Mouse (Mus musculus): ENCODE data around the gene Tmem131l. TPM values are rescaled to one million over a fixed set of nuclear protein-coding genes. Genes with fewer than 3 reads are reported as not detected.

The Tmem131l gene
- polyA plus RNA-seq, 1 experiment, result 16.3 TPM

DNA sequence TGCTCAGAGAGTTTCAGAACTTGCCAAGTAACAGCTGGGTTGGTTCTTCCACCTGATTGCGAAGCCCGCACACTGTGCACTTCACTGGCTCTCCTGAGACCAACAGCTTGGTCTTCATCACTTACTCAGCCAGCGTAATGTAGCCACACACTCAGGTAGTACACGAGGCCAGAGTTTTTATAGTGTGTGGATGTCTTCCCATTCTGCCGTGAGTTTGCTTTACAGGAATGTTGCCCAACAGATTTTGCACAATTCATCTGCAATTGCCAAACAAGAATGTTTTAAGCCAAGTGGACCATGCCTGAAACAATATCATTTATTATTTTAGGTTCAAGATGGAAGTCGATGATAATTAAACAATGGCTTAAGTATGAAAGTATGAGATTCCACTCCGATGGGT lies 180.4 kb downstream of the Tmem131l start:
- Histone ChIP-seq H3K27ac (ENCODE audit: insufficient read depth, low read length) (no peak overlapping the region), H3K4me1 (ENCODE audit: control insufficient read depth, insufficient read depth, low read length) (no peaks in the 10 kb centered on the region; the same call in 1 of the 2 replicates), H3K4me3 (ENCODE audit: insufficient read depth, low read length) (no peak overlapping the region)
- no peak for TF ChIP-seq CTCF (IDR thresholded peaks at IDR 0.05; ENCODE audit: extremely low read depth, insufficient read depth, low read length)
- no peak for TF ChIP-seq POLR2A (IDR thresholded peaks at IDR 0.05; ENCODE audit: extremely low read depth, insufficient read depth, low read length)

GRCm38 (mm10) chr3:83859071-83859470 lies 180.9 kb downstream of the Tmem131l start:
- no peaks in the 10 kb centered on the region; the same call in 1 of the 2 replicates for H3K4me1 ChIP-seq (ENCODE audit: control insufficient read depth, insufficient read depth, low read length)
- no peak overlapping the region for H3K4me3 ChIP-seq (ENCODE audit: insufficient read depth, low read length)
- H3K27ac ChIP-seq (ENCODE audit: insufficient read depth, low read length), result no peak overlapping the region
- TF ChIP-seq POLR2A (IDR thresholded peaks at IDR 0.05; ENCODE audit: extremely low read depth, insufficient read depth, low read length), result no peak
- TF ChIP-seq CTCF (IDR thresholded peaks at IDR 0.05; ENCODE audit: extremely low read depth, insufficient read depth, low read length), result no peak

DNA sequence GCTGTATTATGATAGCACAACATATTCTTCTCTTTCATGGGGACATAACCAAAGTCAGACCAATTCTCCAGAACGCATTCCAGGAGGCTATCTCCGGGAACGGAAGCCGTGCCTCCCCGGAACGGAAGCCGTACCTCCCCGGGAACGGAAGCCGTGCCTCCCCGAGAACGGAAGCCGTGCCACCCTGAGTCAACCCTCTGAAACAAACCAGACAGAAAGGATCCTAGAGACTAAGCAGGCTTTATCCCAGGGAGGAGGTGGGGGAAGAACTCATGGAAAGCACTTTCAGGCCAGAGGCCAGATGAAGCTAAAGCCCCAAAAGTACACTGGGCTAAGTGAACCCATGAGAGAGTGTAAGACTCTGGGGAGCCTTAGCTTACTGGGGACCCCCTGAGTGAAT lies 182.4 kb downstream of the Tmem131l start:
- Histone ChIP-seq H3K27ac (ENCODE audit: insufficient read depth, low read length) (no peak overlapping the region), H3K4me1 (ENCODE audit: control insufficient read depth, insufficient read depth, low read length) (no peaks in the 10 kb centered on the region), H3K4me3 (ENCODE audit: insufficient read depth, low read length) (no peak overlapping the region)
- no peak for TF ChIP-seq POLR2A (IDR thresholded peaks at IDR 0.05; ENCODE audit: extremely low read depth, insufficient read depth, low read length)
- no peak for TF ChIP-seq CTCF (IDR thresholded peaks at IDR 0.05; ENCODE audit: extremely low read depth, insufficient read depth, low read length)

DNA sequence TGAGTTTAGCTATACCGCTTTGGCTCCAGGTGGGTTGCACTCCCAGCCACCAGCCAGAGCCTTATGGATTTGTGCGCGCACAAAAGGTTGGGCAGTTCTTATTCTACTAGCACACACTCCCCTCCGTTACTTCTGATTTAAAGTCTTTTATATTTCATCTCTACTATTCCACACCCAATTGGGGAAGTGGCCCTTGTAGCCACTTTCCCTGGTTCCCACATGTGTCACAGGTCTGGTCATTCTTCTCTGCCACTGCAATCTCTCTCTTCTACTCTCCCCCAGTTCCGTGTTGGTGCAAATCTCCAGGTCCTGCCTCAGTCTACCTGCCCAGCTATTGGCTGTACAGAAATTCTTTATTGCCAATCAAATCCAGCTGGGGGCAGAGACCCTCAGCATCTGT lies 184.3 kb downstream of the Tmem131l start:
- Histone ChIP-seq H3K27ac (ENCODE audit: insufficient read depth, low read length) (no peak overlapping the region), H3K4me1 (ENCODE audit: control insufficient read depth, insufficient read depth, low read length) (no peaks in the 10 kb centered on the region), H3K4me3 (ENCODE audit: insufficient read depth, low read length) (no peak overlapping the region)
- no peak for TF ChIP-seq CTCF (IDR thresholded peaks at IDR 0.05; ENCODE audit: extremely low read depth, insufficient read depth, low read length)
- TF ChIP-seq POLR2A (IDR thresholded peaks at IDR 0.05; ENCODE audit: extremely low read depth, insufficient read depth, low read length), result no peak

- Histone ChIP-seq H3K4me3 (ENCODE audit: insufficient read depth, low read length) (no peak overlapping the region), H3K4me1 (ENCODE audit: control insufficient read depth, insufficient read depth, low read length) (no peaks in the 10 kb centered on the region), H3K27ac (ENCODE audit: insufficient read depth, low read length) (no peak overlapping the region)
- TF ChIP-seq CTCF (IDR thresholded peaks at IDR 0.05; ENCODE audit: extremely low read depth, insufficient read depth, low read length) (no peak), POLR2A (IDR thresholded peaks at IDR 0.05; ENCODE audit: extremely low read depth, insufficient read depth, low read length) (no peak)
Observed at GRCm38 (mm10) chr3:83849341-83849740, 190.6 kb downstream of the Tmem131l start.

Other genes starting within 250 kb of the Tmem131l start
- 0.66 and 0.73 TPM in 2 replicates for gene Tlr2, start 198.4 kb downstream of the Tmem131l start, polyA plus RNA-seq (2012; rRNA removed)
- gene Mnd1, start 115.6 kb upstream of the Tmem131l start, polyA plus RNA-seq (2012; rRNA removed), result 0.79 and 0.94 TPM in 2 replicates
- not detected in 2 replicates for gene Gm6525, start 133.9 kb upstream of the Tmem131l start, polyA plus RNA-seq (2012; rRNA removed)